Mouse (Mus musculus) C2C12 (cell line): ENCODE measurements at regions not wholly inside any gene's neighbourhood (a gene's known extent, or its start where the extent isn't known, plus 50 kb on each side); places are given as distances from the start of the nearest gene placed in this dataset.

ENCODE experiments used
- CTCF ChIP-seq: IDR thresholded peaks from one replicate; pipeline ENCODE4 v1.5.1; 2011; ENCODE audit not compliant: control insufficient read depth, insufficient read depth, insufficient read length
- USF1 ChIP-seq: IDR thresholded peaks from one replicate; pipeline ENCODE4 v1.6.1; 2011; ENCODE audit warnings: low read depth, mild to moderate bottlenecking, control low read depth, moderate library complexity

DNA sequence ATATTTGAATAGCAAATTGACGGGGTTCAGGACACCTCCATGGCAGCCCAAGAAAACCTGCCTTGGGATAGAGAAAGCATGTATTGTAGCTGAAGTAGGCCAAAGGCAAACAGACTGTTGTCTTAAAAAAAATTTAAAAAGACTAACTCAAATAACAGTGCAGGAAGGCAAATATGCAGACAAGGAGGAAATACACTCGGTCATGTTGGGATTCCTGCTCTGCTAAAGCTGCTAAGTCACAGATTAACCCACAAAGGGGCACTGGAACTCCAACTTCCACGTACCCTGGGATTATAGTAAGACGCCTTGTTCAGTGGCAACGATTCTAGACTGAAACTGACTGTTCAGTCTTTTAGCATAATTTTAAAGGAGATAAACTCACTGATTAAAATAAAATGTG, 258.9 kb upstream of the Cwc22 start:
- TF ChIP-seq CTCF, result no peak
- TF ChIP-seq USF1, result no peak
